Mouse (Mus musculus): Measurements from ENCODE around the gene 2210016L21Rik.

- TF ChIP-seq POLR2A (IDR thresholded peaks at IDR 0.05; ENCODE audit: insufficient read depth, low read depth, low read length) (no peak), CTCF (IDR thresholded peaks at IDR 0.05) (no peak), EP300 (IDR thresholded peaks at IDR 0.05; ENCODE audit: insufficient read depth, low read depth, low read length) (no peak)
Observed at GRCm38 (mm10) chr5:114972201-114972600, 30.2 kb downstream of the 2210016L21Rik start.

All from heart, adult 2 months (tissue).